Mouse (Mus musculus) embryonic facial prominence, embryonic 14.5 days (tissue): ENCODE measurements around the gene Borcs6. TPM values are rescaled to one million over a fixed set of nuclear protein-coding genes. Genes with fewer than 3 reads are reported as not detected.

ENCODE experiments used
- ATAC-seq: fragments of 200-750 bp; cut with Nextera tagmentation; 2 replicates; pipeline ENCODE4 v1.8.0; 2017; ENCODE audit warnings: low read depth, moderate number of reproducible peaks, moderate TSS enrichment
- DNase-seq: peaks from one replicate; pipeline ENCODE4 v3.0.0-alpha.2; 2015; ENCODE audit warnings: low spot score
- H3K27ac ChIP-seq: fragments of 300-500 bp; sonication (generic); replicated peaks from 2 replicates; pipeline ENCODE4 v1.5.1; 2014; ENCODE audit warnings: low read depth, mild to moderate bottlenecking, low read length, moderate library complexity
- H3K27me3 ChIP-seq: fragments of 300-500 bp; sonication (generic); replicated peaks from 2 replicates; pipeline ENCODE4 v1.6.1; 2014; ENCODE audit warnings: low read length; ENCODE audit not compliant: control insufficient read depth, insufficient read depth
- H3K36me3 ChIP-seq: fragments of 300-500 bp; sonication (generic); 2 replicates; pipeline ENCODE4 v1.6.1; 2014; ENCODE audit warnings: low read length, mixed read lengths; ENCODE audit not compliant: control insufficient read depth, insufficient read depth
- H3K4me1 ChIP-seq: fragments of 300-500 bp; sonication (generic); 2 replicates; pipeline ENCODE4 v1.6.1; 2014; ENCODE audit warnings: antibody characterized with exemption, low read length; ENCODE audit not compliant: control insufficient read depth, insufficient read depth
- H3K4me2 ChIP-seq: fragments of 300-500 bp; sonication (generic); 2 replicates; pipeline ENCODE4 v1.6.1; 2014; ENCODE audit warnings: low read depth, mild to moderate bottlenecking, low read length, moderate library complexity, mixed read lengths
- H3K4me3 ChIP-seq: fragments of 300-500 bp; sonication (generic); 2 replicates; pipeline ENCODE4 v1.5.1; 2014; ENCODE audit warnings: low read depth, mild to moderate bottlenecking, low read length
- H3K9ac ChIP-seq: fragments of 300-500 bp; sonication (generic); 2 replicates; pipeline ENCODE4 v1.6.1; 2014; ENCODE audit warnings: low read depth, mild to moderate bottlenecking, low read length, moderate library complexity, mixed read lengths
- H3K9me3 ChIP-seq: fragments of 300-500 bp; sonication (generic); 2 replicates; pipeline ENCODE4 v1.6.1; 2016; ENCODE audit warnings: low read length; ENCODE audit not compliant: control insufficient read depth
- WGBS: fragments of 180-500 bp; shearing (Covaris S2); extraction: QIAGEN DNeasy Blood & Tissue Kit; methylation state at CpG from one replicate; pipeline ENCODE4 v1.1.7; 2014; 5-methylcytosine and 5-hydroxymethylcytosine counted together
- polyA plus RNA-seq: library from polyadenylated mRNA; unstranded; fragments of >200 nt; fragmentation: Nextera tagmentation; extraction: Ambion mirVana; gene quantifications from 2 replicates; pipeline ENCODE4 v1.2.1, GENCODE M21; 2014

Borcs6 gene
- polyA plus RNA-seq, 1 experiment from 2014 or later: 12.4 TPM

- under 1% methylated on average over 27 of the region's 47 CpGs for WGBS
- Histone ChIP-seq H3K27ac (peak within 1 kb of the TSS; percentile 98), H3K27me3 (no peaks in the 10 kb centered on the region), H3K9ac (peak within 1 kb of the TSS; percentile 91), H3K9me3 (no peaks in the 10 kb centered on the region), H3K4me2 (peak within 1 kb of the TSS; percentile 66), H3K4me3 (peak within 1 kb of the TSS; percentile 67), H3K36me3 (no peaks in the 10 kb centered on the region), H3K4me1 (peaks cover 10% of the 10 kb centered on the region; the same call in 1 of the 2 replicates)
- peak; percentile 98 for DNase-seq
- ATAC-seq: peak; percentile 89
These were observed 11.2 kb downstream of the Borcs6 start, which contains the start of gene Tmem107 for GRCm38 (mm10) chr11:69070590-69071222. Tmem107 (plus strand) TSS chr11:69070806.

- peaks cover 6% of the 10 kb centered on the region; the same call in 1 of the 2 replicates for H3K4me1 ChIP-seq
- 28% methylated on average over 8 of the region's 9 CpGs for WGBS
- DNase-seq (no peak), ATAC-seq (no peak)
- H3K36me3 ChIP-seq: no peaks in the 10 kb centered on the region
- H3K4me3 ChIP-seq: peak overlapping the region; percentile 67
- peak overlapping the region; percentile 91 for H3K9ac ChIP-seq
- H3K27ac ChIP-seq: peak overlapping the region; percentile 98
- peak overlapping the region; percentile 66 for H3K4me2 ChIP-seq
- H3K9me3 ChIP-seq: no peaks in the 10 kb centered on the region
- H3K27me3 ChIP-seq: no peaks in the 10 kb centered on the region
These were observed 11.7 kb downstream of the Borcs6 start for GRCm38 (mm10) chr11:69071262-69071661.

- Histone ChIP-seq H3K4me1 (0 out of 2 replicates have a peak, but pooled peaks cover 5% of the 10 kb centered on the region), H3K27me3 (no peaks in the 10 kb centered on the region), H3K36me3 (no peaks in the 10 kb centered on the region), H3K4me2 (peak overlapping the region; percentile 66), H3K9ac (peak overlapping the region; percentile 60), H3K9me3 (no peaks in the 10 kb centered on the region), H3K4me3 (peak overlapping the region; percentile 31), H3K27ac (peak overlapping the region; percentile 95)
- 88% methylated on average over 11 of the region's 11 CpGs for WGBS
- ATAC-seq: no peak
- no peak for DNase-seq
These were observed 12.7 kb downstream of the Borcs6 start for GRCm38 (mm10) chr11:69072234-69072633.

- H3K4me3 ChIP-seq: peak overlapping the region; percentile 31
- H3K27me3 ChIP-seq: no peaks in the 10 kb centered on the region
- H3K9me3 ChIP-seq: no peaks in the 10 kb centered on the region
- 0 out of 2 replicates have a peak, but pooled peaks cover 5% of the 10 kb centered on the region for H3K4me1 ChIP-seq
- peak overlapping the region; percentile 95 for H3K27ac ChIP-seq
- peak overlapping the region; percentile 60 for H3K9ac ChIP-seq
- ATAC-seq (no peak), DNase-seq (no peak)
- WGBS: 12% methylated on average over 9 of the region's 9 CpGs
- no peaks in the 10 kb centered on the region for H3K36me3 ChIP-seq
- H3K4me2 ChIP-seq: peak overlapping the region; percentile 66
These were observed 13.1 kb downstream of the Borcs6 start for GRCm38 (mm10) chr11:69072666-69073064.

- H3K4me2 ChIP-seq: peak overlapping the region; percentile 66
- 2% methylated on average over 14 of the region's 14 CpGs for WGBS
- DNase-seq (peak; percentile 96), ATAC-seq (peak; percentile 74)
- no peaks in the 10 kb centered on the region for H3K27me3 ChIP-seq
- H3K27ac ChIP-seq: peak overlapping the region; percentile 95
- H3K9me3 ChIP-seq: no peaks in the 10 kb centered on the region
- H3K4me3 ChIP-seq: peak overlapping the region; percentile 31
- H3K36me3 ChIP-seq: no peaks in the 10 kb centered on the region
- H3K4me1 ChIP-seq: 0 out of 2 replicates have a peak, but pooled peaks cover 5% of the 10 kb centered on the region
- H3K9ac ChIP-seq: peak overlapping the region; percentile 60
These were observed 13.8 kb downstream of the Borcs6 start for GRCm38 (mm10) chr11:69073065-69073888.

GRCm38 (mm10) chr11:69073951-69074775 is 14.6 kb downstream of the Borcs6 start:
- no peaks in the 10 kb centered on the region for H3K36me3 ChIP-seq
- no peaks in the 10 kb centered on the region for H3K27me3 ChIP-seq
- H3K4me2 ChIP-seq: no peak overlapping the region
- ATAC-seq (no peak), DNase-seq (peak; percentile 39)
- H3K9me3 ChIP-seq: no peaks in the 10 kb centered on the region
- no peak overlapping the region for H3K4me3 ChIP-seq
- 0 out of 2 replicates have a peak, but pooled peaks cover 5% of the 10 kb centered on the region for H3K4me1 ChIP-seq
- 45% methylated on average over 6 of the region's 6 CpGs for WGBS
- no peak overlapping the region; the same call in 1 of the 2 replicates for H3K9ac ChIP-seq
- peak overlapping the region; percentile 95 for H3K27ac ChIP-seq

GRCm38 (mm10) chr11:69074776-69075069 is 15.2 kb downstream of the Borcs6 start:
- WGBS: 53% methylated on average over 2 of the region's 2 CpGs
- Histone ChIP-seq H3K4me2 (no peak overlapping the region), H3K27me3 (no peaks in the 10 kb centered on the region), H3K36me3 (no peaks in the 10 kb centered on the region), H3K4me1 (0 out of 2 replicates have a peak, but pooled peaks cover 5% of the 10 kb centered on the region), H3K9ac (no peak overlapping the region), H3K27ac (peak overlapping the region; percentile 5; the same call in 1 of the 2 replicates), H3K9me3 (no peaks in the 10 kb centered on the region), H3K4me3 (no peak overlapping the region)
- DNase-seq: no peak
- ATAC-seq: no peak
